Mouse (Mus musculus) G1E (cell line): ENCODE measurements around the gene Samd8. TPM values are rescaled to one million over a fixed set of nuclear protein-coding genes. Genes with fewer than 3 reads are reported as not detected.

ENCODE experiments used
- ATAC-seq: 2 replicates; pipeline ENCODE4 v1.8.0; 2016; ENCODE audit warnings: mild to moderate bottlenecking; ENCODE audit not compliant: insufficient number of reproducible peaks, poor library complexity, low FRiP score, severe bottlenecking; ENCODE audit errors: extremely low read depth
- DNase-seq: peaks from one replicate; pipeline ENCODE4 v3.0.0; 2012; ENCODE audit warnings: low spot score
- H3K27me3 ChIP-seq: 2 replicates; pipeline ENCODE4 v1.6.1; 2012; ENCODE audit warnings: mild to moderate bottlenecking, low read length, inconsistent platforms; ENCODE audit not compliant: insufficient read depth
- H3K36me3 ChIP-seq: replicated peaks from 2 replicates; pipeline ENCODE3; 2012; ENCODE audit warnings: mild to moderate bottlenecking, inconsistent platforms
- H3K4me1 ChIP-seq: 2 replicates; pipeline ENCODE4 v1.6.1; 2012; ENCODE audit warnings: low read depth, low read length, inconsistent platforms, mixed read lengths; ENCODE audit not compliant: insufficient read depth
- H3K4me3 ChIP-seq: 2 replicates; pipeline ENCODE4 v1.5.1; 2012; ENCODE audit warnings: low read depth, mild to moderate bottlenecking, inconsistent platforms, low read length, moderate library complexity, mixed read lengths
- H3K9me3 ChIP-seq: replicated peaks from 2 replicates; pipeline ENCODE4 v1.6.1; 2012; ENCODE audit warnings: inconsistent platforms
- CTCF ChIP-seq: IDR thresholded peaks from 2 replicates; pipeline ENCODE4 v1.5.1; 2012; ENCODE audit warnings: low read depth, low read length, inconsistent platforms, mixed read lengths
- GATA1 ChIP-seq: IDR thresholded peaks from 2 replicates; pipeline ENCODE4 v1.6.1; 2012; ENCODE audit warnings: borderline replicate concordance, low read length, inconsistent platforms, mixed read lengths
- GATA2 ChIP-seq: IDR thresholded peaks from 2 replicates; pipeline ENCODE4 v1.6.1; 2012; ENCODE audit warnings: low read depth, low read length, inconsistent platforms, borderline replicate concordance
- POLR2AphosphoS5 ChIP-seq: IDR thresholded peaks from 2 replicates; pipeline ENCODE4 v1.6.1; 2012; ENCODE audit warnings: low read depth, low read length, inconsistent platforms; ENCODE audit not compliant: insufficient replicate concordance
- TAL1 ChIP-seq: conservative IDR thresholded peaks from 2 replicates; pipeline ENCODE4 v1.6.1; 2012; ENCODE audit warnings: low read depth, low read length, inconsistent platforms, mixed read lengths
- polyA plus RNA-seq: library from polyadenylated mRNA; stranded (reverse); fragments of >175 nt; gene quantifications from 2 replicates; pipeline ENCODE4 v1.2.3, GENCODE M21; 2012
- total RNA-seq, 2 experiments: library from RNA; stranded (forward) in 1 of 2; stranded (reverse) in 1 of 2; fragments of 200-1000 nt in 1 of 2; fragments of >200 nt in 1 of 2; fragmentation: Nextera tagmentation in 1 of 2; gene quantifications; 2 replicates each; pipeline ENCODE4 v1.2.3; 2014 to 2017

Samd8 gene
- total and polyA plus RNA-seq, 3 experiments, result 9.5 to 19.4 (median 12.7) TPM

- peaks cover 69% of the 10 kb centered on the region for H3K4me1 ChIP-seq
Observed at GRCm38 (mm10) chr14:21750881-21751542, 681 bp downstream of the Samd8 start, which contains the start of gene Dusp13. Gene Dusp13 (minus strand): TSS chr14:21751181.

GRCm38 (mm10) chr14:21752411-21752810 is 2.1 kb downstream of the Samd8 start:
- Histone ChIP-seq H3K9me3 (no peaks in the 10 kb centered on the region), H3K4me1 (peaks cover 68% of the 10 kb centered on the region)

More at GRCm38 (mm10) chr14:21750881-21751542, 681 bp downstream of the Samd8 start, which contains the start of gene Dusp13:
- peaks cover 4% of the 10 kb centered on the region; the same call in 1 of the 2 replicates for H3K27me3 ChIP-seq
- TF ChIP-seq GATA1 (no peak), GATA2 (no peak), TAL1 (no peak), POLR2AphosphoS5 (no peak), CTCF (no peak)
- peaks cover 2% of the 10 kb centered on the region for H3K36me3 ChIP-seq
- H3K4me3 ChIP-seq, result peak within 1 kb of the TSS; percentile 90
- peak; percentile 52 for DNase-seq
- ATAC-seq, result no peak
- no peaks in the 10 kb centered on the region for H3K9me3 ChIP-seq

GRCm38 (mm10) chr14:21753367-21753766 is 3.0 kb downstream of the Samd8 start:
- no peak for ATAC-seq
- no peak for TF ChIP-seq CTCF
- no peak for TF ChIP-seq GATA1
- no peak for TF ChIP-seq POLR2AphosphoS5
- no peak for TF ChIP-seq GATA2
- TF ChIP-seq TAL1, result no peak
- H3K27me3 ChIP-seq, result no peaks in the 10 kb centered on the region
- no peak for DNase-seq
- H3K4me3 ChIP-seq, result no peak overlapping the region; the same call in 1 of the 2 replicates
- H3K4me1 ChIP-seq, result peaks cover 68% of the 10 kb centered on the region
- no peaks in the 10 kb centered on the region for H3K9me3 ChIP-seq
- peaks cover 2% of the 10 kb centered on the region for H3K36me3 ChIP-seq

More at GRCm38 (mm10) chr14:21752411-21752810, 2.1 kb downstream of the Samd8 start:
- Histone ChIP-seq H3K27me3 (no peaks in the 10 kb centered on the region), H3K36me3 (peaks cover 2% of the 10 kb centered on the region), H3K4me3 (no peak overlapping the region)
- DNase-seq (no peak), ATAC-seq (no peak)
- TF ChIP-seq TAL1, result no peak
- TF ChIP-seq GATA1, result no peak
- TF ChIP-seq CTCF, result no peak
- TF ChIP-seq GATA2, result no peak
- TF ChIP-seq POLR2AphosphoS5, result no peak

GRCm38 (mm10) chr14:21761560-21761959 is 11.2 kb downstream of the Samd8 start:
- H3K4me3 ChIP-seq, result no peak overlapping the region
- peaks cover 9% of the 10 kb centered on the region for H3K36me3 ChIP-seq
- no peaks in the 10 kb centered on the region for H3K27me3 ChIP-seq
- H3K9me3 ChIP-seq, result no peaks in the 10 kb centered on the region
- ATAC-seq (no peak), DNase-seq (no peak)
- H3K4me1 ChIP-seq, result peaks cover 65% of the 10 kb centered on the region
- TF ChIP-seq TAL1 (no peak), POLR2AphosphoS5 (no peak)

- DNase-seq (no peak), ATAC-seq (no peak)
- no peaks in the 10 kb centered on the region for H3K9me3 ChIP-seq
- no peak overlapping the region for H3K4me3 ChIP-seq
- peaks cover 68% of the 10 kb centered on the region for H3K4me1 ChIP-seq
- no peaks in the 10 kb centered on the region for H3K27me3 ChIP-seq
- TF ChIP-seq GATA2 (no peak), GATA1 (no peak), TAL1 (no peak), CTCF (no peak), POLR2AphosphoS5 (no peak)
- peaks cover 13% of the 10 kb centered on the region for H3K36me3 ChIP-seq
Observed at GRCm38 (mm10) chr14:21763736-21764135, 13.4 kb downstream of the Samd8 start.

- no peak for TF ChIP-seq CTCF
- no peak for TF ChIP-seq GATA2
- TF ChIP-seq POLR2AphosphoS5, result no peak
- TF ChIP-seq TAL1, result no peak
- TF ChIP-seq GATA1, result no peak
- DNase-seq, result no peak
- Histone ChIP-seq H3K9me3 (no peaks in the 10 kb centered on the region), H3K4me1 (peaks cover 69% of the 10 kb centered on the region), H3K36me3 (peaks cover 13% of the 10 kb centered on the region), H3K4me3 (no peak overlapping the region; the same call in 1 of the 2 replicates), H3K27me3 (no peaks in the 10 kb centered on the region)
- ATAC-seq, result no peak
Observed at GRCm38 (mm10) chr14:21764646-21765045, 14.3 kb downstream of the Samd8 start.
